Mouse (Mus musculus) cerebellum, adult 9-11 months (tissue): ENCODE results near the gene Ift81.

Experiments
- DNase-seq: peaks from one replicate; pipeline ENCODE4 v3.0.0; 2022

Gene Ift81

GRCm38 (mm10) chr5:122512011-122512410, 102.3 kb downstream of the Ift81 start:
- DNase-seq, result no peak

GRCm38 (mm10) chr5:122511405-122511804, 102.9 kb downstream of the Ift81 start:
- DNase-seq, result peak; percentile 62

GRCm38 (mm10) chr5:122510651-122511157, 103.6 kb downstream of the Ift81 start:
- peak; percentile 86 for DNase-seq

GRCm38 (mm10) chr5:122509608-122510007, 104.7 kb downstream of the Ift81 start:
- peak; percentile 62 for DNase-seq

GRCm38 (mm10) chr5:122508861-122509306, 105.4 kb downstream of the Ift81 start:
- DNase-seq, result peak; percentile 94

- DNase-seq, result peak; percentile 57
These were observed 106.9 kb downstream of the Ift81 start for GRCm38 (mm10) chr5:122507396-122507795.

GRCm38 (mm10) chr5:122506462-122506861, 107.9 kb downstream of the Ift81 start:
- DNase-seq, result peak; percentile 21

GRCm38 (mm10) chr5:122505554-122505953, 108.8 kb downstream of the Ift81 start:
- DNase-seq, result peak; percentile 25

- DNase-seq, result no peak
These were observed 110.6 kb downstream of the Ift81 start for GRCm38 (mm10) chr5:122503760-122504119.

GRCm38 (mm10) chr5:122503015-122503759, 111.1 kb downstream of the Ift81 start:
- no peak for DNase-seq

GRCm38 (mm10) chr5:122502077-122502941, 112.0 kb downstream of the Ift81 start, which contains the start of gene Atp2a2:
Atp2a2 (minus strand) TSS chr5:122502225.
- peak; percentile 94 for DNase-seq

- peak; percentile 77 for DNase-seq
These were observed 112.9 kb downstream of the Ift81 start for GRCm38 (mm10) chr5:122501101-122502076.

GRCm38 (mm10) chr5:122500563-122500962, 113.8 kb downstream of the Ift81 start:
- no peak for DNase-seq
